Mouse (Mus musculus): Measurements from ENCODE around the gene Tmem170b.

- TF ChIP-seq CTCF (IDR thresholded peaks at IDR 0.05; ENCODE audit: low read depth), result no peak
- TF ChIP-seq EP300 (optimal IDR thresholded peaks at IDR 0.05), result no peak
Observed at GRCm38 (mm10) chr13:41647976-41648375, 42.3 kb downstream of the Tmem170b start.

All from stomach, postnatal 0 days (tissue).